Mouse (Mus musculus): ENCODE results near the gene Epn2.

DNA sequence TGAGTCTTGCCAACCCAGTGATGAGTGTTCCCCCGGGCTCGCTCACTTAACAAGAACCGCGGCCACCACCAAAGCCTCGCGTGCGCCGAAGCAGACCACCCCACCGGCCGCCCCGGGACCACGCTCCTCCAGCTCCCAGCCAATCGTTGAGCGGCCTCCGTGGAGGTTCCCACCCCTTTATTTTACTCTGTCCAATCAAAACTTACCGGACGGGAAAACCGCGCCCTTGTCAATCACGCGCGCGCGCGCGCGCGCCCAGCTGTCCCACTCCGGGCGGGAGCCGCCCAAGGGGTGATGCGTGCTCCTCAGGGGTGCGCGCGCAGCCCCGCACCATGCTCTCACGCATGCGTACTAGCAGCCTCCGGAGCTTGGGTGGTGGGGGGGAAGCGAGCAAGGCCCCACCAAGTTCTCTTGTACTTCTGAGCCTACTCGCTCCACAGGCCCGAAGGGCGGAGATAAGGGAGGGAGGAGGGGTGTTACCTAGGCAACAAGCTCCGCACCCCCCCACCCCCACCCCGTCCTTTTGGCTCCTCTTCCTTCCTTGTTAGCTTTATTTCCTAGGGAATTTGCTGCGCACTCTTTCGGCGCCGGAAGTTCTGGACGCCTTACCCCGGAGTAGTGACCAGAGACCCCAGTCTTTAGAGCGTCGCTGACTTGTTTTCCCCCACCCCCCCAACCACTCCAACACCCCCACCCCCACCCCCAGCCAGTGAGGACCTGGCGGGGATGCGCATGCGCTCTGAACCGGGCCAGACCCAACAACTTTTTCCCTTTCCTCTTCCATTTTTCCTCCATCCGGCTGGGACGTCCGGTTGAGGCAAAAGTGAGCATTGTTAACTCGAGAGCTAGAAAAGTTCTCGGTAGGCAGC is 85.1 kb downstream of the Epn2 start, which contains the start of gene Mapk7:
- TF ChIP-seq POLR2A (IDR thresholded peaks at IDR 0.05; ENCODE audit: borderline replicate concordance, low read depth, low read length), result no peak
- TF ChIP-seq CTCF (IDR thresholded peaks at IDR 0.05; ENCODE audit: low read depth, low read length), result no peak

Data from bone marrow macrophage, adult 2 months (primary cell).